Mouse (Mus musculus): ENCODE data around the gene Adprh.

Gene Adprh

DNA sequence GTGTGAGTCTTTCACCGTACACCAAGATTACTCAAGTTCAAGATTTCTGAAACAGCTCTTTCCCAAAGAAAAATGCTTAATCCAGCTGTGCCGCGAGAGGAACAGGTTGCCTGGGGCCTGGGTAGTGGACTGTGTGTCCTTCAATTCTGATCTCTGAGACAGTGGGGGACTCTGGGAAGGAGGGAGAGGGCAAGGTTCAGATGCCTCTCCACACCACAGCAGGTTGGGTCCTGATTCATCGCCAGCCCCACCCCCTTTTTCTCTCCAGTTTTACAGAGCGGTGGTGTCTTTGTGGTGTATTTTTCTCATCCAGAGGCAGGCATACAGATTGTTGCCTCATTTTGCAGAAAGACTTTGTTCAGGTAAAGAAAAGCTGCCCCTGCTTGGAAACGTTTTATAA, 54.2 kb downstream of the Adprh start:
- DNase-seq (ENCODE audit: low spot score), result no peak

DNA sequence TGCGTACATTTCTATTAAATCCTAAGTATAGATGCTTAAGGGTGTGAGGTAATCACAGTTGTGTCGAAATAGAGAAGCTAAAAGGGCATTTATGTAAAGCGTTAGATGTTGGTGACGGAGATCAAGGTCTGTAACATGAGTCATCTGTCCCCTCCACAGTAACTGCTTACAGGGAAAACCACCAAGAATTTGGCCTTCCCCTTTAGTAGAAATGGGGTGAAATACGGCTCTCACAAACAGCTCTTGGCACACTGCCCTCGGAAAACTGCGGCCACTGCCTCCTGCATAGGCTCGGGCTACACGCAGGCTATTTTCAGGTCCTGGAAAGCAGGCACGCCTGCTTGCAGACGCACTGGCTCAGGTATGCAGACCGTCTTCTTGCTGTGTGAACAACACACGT, 56.3 kb downstream of the Adprh start:
- peak; percentile 55 for DNase-seq (ENCODE audit: low spot score)

DNA sequence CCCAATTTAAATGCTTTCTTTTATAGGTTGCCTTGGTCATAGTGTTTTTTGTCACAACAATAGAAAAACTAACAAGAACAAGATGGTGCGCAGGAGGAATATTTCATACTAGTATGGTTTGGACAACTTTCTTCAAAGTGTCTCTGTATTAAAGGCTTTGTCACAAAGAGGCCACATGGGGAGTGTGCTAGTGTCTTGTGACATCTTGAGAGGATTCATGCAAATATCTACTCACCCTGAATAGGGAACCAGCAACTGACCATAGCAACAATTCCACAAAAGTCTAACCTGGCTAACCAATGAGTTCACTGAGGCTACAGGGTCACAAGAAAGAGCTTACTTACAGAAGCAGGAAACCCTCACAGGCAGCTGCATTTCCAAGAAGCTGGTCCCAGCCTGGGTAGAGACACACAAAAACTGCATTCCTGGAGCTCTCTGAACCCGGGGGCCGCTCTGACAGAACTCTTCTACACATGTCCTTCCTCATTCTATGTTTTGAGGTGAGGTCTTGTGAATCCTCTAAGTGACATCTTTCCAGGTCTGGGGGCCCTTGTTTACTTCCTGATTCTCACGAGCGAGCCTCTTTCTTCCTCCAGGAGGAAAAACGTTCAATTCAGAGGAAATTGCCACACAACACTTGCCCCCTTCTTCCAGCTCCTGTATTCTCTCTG, 57.3 kb downstream of the Adprh start:
- DNase-seq (ENCODE audit: low spot score), result no peak

DNA sequence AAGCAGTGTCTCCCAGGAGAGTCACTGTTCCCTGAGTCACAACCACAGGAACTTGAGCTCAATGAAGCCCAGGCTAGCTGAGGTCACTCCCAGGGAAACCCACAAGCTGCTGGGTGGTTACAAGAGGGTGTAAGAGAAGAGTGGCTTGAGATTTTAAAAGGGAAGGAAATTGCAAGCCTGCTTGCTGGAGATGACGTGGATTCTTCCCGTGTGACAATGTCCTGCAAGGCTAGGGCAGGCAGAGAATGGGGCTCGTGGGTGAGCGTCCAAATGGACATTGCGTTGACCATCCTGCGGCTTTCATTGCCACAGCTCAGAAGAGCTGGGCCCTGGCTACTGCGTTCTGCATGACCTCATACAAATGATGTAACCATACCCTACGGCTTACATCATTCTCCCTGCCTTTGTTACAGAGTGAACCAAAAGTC, 58.3 kb downstream of the Adprh start:
- DNase-seq (ENCODE audit: low spot score), result no peak
